Mouse (Mus musculus) retina, embryonic 14.5 days (tissue): ENCODE measurements around the gene Sstr3.

Source experiments
- DNase-seq: peaks from one replicate; pipeline ENCODE4 v3.0.0-alpha.2; 2015; ENCODE audit warnings: low spot score

Gene Sstr3

DNA sequence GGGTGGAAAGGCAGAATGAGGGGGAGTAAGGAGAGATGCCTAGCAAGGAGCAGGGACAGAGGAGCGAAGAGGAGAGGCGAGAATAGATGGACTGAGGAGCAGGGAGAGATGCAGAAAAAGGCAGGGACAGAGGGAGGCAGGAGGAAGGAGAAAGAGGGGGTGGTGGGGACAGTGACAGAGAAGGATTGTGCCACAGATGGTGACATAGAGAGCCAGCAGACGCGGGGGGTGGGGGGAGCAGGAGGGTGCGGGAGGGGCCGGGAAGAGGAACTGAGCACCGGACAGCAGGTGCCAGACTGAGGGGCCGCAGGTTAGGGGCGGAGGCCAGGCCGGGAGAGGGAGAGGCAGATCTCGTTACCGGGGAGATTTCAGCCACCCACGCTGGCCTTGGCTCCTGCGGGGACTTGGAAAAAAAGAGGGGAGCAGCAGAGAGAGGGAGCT, at the start of gene Sstr3:
TSS of gene Sstr3 (minus strand) at position 125 of the 441 bp plus-strand sequence.
- DNase-seq: no peak

DNA sequence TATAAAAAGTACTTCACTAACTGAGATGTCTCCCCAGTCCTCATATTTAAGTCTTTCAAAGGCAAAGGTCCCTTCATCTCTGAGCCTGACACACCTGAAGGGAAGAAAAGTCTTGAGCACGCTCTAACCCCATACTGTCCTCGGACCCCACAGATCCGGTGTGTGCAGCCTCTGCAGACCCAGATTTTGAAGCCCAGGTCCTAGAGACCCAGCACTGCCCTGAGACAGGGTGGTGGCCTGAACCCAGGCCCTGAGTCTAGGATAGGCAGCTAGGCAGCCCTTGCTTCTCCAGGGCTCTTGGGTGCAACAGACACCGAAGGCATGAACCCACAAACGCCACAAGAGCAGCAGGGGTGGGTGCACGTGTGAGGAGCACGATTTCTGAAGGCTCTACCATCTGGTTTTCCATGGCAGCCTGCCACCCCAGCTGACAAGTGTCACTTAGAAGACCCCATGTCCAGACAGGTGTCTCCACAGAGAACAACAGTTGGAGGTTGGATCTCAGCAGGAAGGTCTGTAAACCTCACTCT, 49.5 kb upstream of the Sstr3 start:
- no peak for DNase-seq

DNA sequence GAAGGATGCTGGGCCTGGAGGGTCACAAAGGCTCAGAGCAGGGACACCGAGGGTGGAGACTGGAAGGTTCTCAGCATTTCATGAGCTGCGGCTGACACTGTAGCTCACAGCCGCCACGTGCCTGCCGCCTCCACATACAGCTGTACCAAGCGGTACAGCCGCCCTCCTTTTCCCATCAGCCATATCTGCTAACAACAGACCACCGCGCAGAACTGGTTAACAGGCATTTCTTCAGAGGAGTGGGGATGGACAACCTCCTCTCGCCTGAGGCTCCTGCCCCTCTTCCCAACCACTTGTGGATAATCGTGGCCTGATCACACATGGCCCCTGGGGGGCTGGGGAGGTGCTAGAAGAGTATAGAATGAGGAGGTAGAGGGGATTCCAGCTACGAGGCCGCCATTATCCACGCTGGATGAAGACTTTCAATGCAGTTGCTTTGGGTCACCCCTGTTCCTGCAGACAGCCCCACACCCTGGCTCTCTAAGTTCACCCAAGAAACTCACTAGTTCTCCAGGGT, 48.0 kb upstream of the Sstr3 start:
- DNase-seq: no peak

DNA sequence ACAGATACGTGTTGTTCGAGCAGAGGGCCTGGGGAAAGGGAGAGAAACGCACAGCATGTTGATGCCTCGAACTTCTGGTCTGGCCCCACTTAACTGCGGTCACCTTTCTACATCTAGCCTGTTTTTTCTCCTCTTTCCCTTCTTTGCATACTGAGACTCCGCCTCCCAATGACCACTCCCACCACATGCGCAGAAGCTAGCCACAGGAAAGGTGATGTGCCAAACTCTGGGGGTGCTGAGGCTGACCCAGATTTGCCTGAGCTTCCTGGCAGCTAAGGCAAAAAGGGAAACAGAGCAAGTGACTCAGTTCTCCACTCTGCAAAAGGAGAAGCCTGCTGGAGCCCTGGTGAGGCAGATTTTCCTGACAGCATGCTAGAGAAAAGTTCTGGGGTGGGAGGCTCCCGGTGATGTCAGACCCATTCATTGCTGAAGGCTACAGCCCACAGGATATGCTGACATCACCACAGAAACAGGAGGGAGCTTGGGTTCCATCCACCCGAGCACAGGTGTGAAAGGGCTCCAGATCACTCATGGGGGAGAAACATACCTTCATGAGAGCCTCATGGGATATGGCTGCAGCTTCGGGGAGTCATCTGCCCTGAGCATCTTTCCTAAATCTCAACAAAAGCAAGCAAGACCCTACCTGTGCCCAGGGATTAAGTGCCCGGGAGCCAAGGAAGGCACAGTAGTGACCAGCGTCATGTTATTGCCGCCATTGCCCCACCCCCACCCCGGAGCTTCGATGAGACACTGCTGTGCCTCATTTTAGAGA, 47.4 kb upstream of the Sstr3 start:
- DNase-seq: no peak

DNA sequence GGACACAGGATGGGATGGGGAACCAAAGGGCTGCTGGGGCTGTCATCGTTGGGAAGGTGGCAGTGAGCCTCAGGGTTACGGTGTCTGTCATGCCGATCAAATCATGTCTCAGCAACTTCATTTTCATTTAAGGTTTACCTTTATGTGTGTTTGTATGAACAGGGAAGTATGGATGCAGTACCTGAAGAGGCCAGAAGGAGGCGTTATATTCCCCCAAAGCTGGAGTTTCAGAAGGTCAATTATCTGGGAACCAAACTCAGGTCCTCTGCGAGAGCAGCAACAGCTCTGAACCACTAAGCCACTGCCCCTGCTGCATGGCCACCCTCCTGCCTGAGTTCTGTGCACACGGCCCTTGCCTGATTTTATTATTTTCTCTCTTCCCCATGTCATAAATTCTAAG, 46.3 kb upstream of the Sstr3 start:
- no peak for DNase-seq

DNA sequence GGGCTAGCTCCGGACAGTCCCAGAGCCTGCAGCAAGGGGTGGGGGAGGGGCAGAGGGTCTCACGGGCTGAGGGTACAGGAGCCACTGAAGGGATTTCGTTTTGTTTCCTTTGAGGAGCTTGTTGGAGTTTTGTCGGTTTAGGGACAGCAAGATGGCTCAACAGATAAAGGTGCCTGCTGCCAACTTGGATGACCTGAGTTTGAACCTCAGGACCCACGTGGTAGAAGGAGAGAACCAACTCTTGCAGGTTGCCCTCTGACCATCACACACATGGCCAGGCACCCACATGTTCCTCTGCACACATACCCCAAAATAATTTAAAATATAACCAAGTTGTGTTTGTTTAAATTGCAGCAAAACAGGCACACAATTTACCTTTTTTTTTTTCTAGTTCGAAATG, 45.5 kb upstream of the Sstr3 start:
- no peak for DNase-seq

DNA sequence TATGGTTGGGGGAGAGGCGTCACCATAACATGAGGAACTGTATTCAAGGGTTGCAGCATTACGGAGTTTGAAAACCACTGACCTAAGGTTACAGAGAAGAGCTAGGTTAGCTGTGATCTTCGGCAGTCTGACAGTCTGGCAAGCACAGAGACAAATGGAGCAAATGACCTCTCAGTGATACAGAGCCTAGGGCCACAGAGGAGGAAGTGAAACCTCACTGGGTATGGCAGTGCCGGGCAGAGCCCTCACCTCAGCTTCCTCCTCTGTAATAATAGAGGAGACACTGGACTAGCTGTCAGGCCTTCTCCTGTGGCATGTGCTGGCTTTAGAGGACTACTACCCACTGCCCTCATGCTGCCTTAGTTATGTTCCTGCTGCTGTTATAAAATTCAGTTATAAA, 44.4 kb upstream of the Sstr3 start:
- no peak for DNase-seq

DNA sequence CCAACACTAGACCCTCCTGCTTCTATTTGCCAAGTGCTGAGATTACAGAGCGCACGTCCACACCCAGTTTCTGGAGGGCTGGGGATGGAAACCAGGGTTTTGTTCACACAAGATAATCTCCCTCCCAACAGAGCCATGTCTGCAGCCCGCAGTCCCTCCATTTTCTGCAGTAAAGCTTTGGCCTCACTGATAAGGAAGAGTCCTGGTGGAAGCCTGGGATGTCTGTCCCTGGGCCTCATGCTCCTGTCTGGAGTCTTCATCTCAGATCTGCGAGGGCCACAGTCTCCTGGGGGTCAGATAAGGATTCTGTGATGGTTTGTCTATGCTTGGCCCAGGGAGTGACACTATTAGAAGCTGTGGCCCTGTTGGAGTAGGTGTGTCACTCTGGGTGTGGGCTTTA, 43.6 kb upstream of the Sstr3 start:
- no peak for DNase-seq

DNA sequence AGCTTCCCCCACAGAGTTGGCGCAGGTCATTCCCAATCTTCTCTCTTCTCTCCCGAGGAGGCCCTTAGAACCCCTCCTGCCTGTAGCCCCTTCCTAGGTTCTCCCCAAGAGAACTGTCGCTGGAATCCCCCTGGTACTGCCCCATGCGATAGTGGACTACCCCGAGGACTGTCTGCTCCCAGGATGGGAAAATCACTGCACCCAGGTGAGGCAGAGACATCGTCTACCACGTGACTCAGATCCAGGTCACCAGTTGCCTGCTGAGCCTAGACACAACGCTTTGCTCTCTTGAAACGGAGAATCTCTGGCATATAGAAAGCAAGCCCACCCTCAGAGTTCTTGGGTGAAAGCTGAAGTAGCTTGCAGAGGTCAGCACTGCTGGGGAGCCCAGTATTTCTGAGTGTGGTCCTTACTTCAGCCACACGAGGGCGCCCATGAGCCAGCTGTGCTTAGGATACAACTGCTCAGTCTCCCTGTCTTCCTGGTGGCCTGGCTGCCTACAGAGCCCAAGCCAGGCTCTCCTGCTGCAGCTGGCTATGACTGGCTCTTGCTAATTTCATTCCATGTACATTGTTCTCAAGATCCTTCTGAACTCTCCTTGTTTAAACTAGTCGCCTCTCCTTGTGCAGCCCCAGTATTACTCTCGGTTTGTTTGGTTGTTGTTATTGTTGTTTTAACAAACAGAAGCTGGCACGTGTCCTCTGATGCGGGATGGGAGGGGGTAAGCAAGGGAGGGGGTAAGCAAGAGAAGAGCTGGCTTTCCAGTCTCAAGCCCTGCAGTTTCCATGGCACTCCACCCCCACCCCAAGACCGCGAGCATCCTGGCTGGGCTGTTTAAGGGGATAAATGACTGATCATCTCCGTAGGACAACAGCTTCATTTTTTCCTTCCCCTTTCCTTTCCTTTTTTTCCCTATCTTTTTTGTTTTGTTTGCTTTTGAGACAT, 42.8 kb upstream of the Sstr3 start:
- peak; percentile 93 for DNase-seq

DNA sequence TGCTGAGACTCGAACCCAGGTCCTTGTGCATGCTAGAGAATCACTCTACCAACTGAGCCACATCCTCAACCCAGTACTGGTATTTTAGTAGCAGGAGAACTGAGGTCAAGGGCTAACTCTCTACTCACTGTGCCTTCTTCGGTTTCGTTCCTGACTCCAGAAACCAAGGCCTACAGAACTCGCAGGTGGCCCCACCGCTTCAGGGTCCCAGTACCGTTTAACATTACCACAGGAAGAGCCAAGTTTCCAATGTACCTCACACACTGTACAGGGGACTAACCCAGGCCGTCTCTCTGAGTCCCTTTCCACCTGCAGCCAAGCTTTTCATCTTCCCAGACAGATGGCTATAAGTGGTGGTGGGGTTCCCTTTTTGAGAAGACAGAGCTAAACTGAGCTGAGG, 40.9 kb upstream of the Sstr3 start:
- DNase-seq: no peak

DNA sequence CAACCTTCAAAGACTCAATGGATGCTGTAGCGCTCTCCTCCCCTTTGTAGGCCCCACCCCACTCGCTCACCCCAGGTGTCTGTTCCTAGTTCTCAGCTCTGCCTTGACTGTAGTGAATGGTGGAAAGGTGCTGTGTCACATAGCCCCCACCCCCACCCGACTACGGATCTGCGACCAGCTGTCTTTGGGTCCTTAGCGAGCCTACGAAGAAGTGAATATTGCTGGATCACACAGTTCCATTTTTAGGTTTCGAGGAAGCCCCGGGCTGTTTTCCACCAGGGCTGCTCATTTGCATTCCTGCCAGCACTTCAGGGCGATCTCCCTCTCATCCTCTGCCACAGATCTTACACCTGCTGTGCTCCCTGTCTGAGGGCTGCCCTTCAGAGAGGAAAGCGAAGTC, 38.9 kb upstream of the Sstr3 start:
- no peak for DNase-seq

DNA sequence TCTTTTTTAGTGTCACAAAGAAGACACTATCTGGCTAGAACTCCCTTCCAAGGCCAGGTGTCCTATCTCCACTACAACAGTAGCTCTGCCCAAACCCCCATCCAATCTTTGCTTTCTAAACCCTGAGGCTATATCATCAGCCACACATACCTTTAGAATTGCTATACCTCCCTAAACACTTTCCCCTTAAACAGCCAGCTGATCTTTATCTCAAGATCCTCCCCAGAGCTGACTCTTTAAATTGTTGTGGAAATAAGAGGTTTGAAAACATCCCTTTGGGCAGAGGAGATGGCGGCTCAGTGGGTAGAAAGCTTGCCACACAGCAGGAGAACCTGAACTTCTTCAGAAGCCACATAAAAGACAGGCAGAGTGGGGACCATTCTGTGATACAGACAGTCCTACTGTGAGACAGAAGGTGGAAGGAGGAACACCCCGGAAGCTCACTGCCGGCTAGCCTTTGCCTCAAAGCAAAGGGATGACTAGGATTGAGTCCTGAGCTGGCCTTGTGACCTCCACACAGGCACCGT, 31.9 kb upstream of the Sstr3 start:
- no peak for DNase-seq

DNA sequence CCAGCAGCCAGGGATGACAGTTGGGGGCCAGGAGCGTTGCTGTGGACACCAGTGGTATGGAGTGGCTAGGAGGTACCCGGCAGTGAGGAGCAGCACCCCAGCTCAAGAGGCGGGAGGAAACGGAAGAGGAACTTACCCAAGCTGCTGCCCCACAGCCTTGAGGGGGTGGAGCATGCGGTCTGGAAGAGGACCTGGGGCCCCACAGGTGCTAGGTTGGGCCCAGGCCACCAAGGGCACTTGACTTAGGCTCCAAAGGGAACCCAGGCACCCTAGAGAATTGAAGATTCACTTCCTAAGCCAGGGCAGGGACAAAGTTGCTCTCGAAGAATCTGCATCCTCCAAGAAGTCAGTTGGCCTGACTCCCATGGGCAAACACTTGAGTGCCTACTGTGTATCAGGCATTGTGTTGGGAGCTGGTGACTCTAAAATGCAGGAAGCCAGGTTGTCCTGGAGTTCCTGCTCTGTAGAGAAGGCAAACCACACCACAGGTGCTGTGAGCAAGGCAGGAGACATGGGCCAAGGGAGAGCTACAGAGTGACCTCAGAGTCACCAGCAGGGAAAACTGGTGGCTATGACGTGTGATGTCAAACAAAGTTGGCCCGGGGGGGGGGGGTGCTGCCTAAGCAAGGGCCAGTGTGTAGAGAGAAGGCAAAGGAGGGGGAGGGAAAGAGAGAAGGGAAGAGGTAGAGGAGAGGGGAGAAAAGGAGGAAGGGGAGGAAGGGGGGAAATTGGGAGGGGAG, 28.3 kb upstream of the Sstr3 start, which contains the start of gene Rac2:
TSS of gene Rac2 (minus strand) at position 126 of the 740 bp plus-strand sequence.
- DNase-seq: no peak

DNA sequence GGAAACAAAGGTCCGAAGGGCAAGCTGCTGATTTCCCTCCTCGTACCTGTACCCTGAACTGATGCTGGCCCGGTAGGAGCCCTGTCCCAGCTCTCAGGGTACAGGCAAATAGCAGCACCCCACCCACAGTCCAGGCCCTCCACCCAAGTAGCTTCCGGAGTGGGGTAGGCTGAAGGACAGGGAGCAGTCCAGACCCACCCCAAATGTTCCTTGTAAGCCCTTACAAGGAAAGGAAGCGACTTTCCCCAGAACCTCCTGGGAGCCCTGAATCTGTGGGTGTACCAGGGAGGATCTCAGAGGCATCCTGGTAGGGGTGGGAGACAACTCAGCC, 27.8 kb upstream of the Sstr3 start:
- no peak for DNase-seq

DNA sequence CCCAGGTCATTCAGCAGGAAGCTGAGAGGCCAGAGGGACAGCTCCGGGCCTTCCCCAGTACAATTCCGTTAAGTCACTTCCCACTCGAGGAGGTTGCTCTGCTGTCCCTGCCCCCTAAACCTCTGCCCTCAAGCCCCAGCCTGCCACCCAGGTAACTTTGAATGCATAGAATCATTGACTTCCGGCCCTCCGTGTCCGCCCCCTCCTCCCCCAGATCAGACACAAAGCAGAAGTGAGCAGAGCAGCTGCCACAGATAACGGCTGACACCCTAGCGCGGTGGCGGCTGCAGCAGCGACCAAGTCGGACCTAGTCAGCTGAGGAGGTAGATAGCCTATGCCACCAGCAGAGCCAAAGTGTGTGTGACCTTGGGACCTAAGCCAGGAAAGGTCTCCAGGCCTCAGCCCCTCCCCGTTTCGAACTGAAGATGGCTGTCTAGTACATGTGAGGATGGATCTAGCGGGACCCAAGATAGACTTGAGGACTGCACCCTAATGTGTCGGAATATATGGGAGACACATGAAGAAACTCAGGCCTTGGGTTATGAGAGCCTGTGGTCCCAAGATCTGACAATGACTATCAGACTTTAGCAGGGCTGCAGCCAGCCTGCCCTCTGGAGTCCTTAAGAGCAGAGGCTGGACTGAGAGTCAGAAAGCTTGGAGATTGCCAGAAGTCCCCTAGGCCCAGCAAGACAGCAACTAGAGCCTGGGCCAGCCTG, 27.2 kb upstream of the Sstr3 start:
- DNase-seq: no peak

DNA sequence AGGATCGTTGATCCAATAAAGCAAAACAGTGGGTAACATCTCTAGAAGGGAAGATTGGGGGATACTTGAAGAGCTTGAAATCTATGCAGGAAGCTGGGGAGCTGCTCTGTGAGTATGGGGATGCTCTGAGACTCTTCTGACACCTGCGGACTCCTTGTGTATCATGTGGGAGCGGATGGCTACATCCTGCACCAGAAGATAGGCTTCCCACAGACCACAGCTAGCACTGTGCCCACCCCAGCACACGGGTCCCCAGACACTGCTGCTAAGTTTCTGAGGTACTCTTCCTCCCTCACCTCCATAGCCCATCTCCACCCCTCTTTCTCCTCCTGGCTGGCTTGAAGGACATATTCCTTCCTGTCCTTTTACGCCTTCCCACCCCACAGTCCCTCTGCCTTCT, 25.7 kb upstream of the Sstr3 start:
- DNase-seq: no peak

DNA sequence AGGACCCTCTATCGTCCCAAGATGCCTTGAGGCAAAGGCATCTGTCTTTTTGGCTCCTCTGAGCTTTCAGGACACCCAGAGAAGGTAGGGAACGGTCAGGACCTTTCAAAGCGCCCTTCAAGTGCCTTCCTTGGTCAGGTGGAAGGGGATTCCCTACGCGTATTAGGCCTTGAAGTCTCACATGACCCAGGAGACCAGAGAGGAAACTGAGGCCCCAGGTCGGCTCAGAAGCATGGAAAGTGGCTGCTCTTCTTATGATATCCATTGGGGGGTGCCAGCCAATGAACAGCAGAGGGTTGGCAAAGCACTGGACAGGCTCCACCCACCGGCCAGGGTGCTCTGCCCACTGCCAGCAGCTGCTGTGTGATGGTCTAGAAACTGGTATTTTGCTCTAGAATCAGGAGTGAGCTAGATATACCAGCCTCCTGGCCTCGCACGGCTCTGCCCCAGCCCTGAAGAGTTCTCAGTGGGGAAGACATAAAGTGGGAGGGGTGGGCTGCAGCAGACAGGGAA, 23.2 kb upstream of the Sstr3 start:
- DNase-seq: no peak

DNA sequence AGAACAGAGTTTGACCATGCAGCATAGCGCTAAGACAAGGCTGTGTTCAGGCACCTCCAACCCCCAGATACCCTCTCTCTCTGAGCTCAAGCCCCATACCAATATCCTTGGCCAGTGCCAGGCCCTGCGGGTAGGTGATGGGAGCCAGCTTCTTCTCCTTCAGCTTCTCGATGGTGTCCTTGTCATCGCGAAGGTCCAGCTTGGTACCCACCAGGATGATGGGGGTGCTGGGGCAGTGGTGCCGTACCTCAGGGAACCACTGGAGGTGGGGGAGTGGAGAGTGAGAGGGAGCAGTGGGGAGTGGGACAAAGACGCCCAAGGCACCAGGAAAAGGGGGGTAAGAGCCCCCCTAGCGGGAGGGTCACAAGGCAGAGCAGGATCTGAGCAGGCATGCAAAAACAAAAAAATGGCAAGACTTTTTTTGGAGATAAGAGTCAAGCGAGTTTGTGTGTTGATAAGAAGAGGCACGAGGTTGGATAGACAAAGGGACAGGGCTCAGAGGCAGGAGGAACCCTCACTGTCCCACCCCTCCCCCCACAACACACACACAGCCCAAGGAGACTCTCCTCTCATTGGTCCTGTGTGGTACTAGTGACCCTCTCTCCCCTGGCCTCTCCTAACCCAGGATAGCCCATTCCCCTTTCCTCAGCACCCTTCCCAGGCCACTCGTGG, 20.4 kb upstream of the Sstr3 start:
- DNase-seq: no peak

DNA sequence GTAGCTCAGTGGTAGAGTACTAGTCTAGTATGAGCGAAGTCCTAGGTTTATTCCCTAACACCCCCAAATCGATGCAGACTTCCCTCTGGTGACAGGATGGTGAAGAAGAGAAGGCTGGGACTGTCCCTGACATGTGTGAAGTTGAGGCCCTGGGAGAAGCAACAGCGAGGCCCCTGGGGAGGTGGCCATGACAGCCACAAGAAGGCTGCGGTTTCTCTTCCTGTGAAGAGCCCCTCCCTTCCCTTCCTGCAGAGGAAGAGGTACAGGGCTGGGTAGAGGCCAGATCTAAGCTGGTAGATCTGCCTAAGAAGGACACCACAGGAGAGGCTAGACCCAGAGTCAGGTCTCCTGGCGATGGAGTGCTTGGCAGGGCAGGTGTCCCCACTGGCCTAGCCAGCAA, 19.5 kb upstream of the Sstr3 start:
- DNase-seq: no peak

DNA sequence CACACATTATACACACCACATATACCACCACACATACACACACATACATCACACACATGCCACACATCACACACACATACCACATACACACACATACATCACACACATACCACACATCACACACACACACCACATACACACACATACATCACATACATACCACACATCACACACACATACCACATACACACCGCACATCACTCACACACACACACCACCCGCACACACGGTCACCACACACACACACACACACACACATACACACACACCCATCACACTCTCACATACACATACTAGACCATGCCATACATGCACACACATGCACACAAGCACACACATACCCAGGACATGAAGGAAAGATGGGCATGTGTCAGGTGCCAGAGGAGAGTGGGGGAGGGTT, 18.9 kb upstream of the Sstr3 start:
- no peak for DNase-seq
